Mouse (Mus musculus) MN1 (cell line): ENCODE data around the gene Tmem94.
A peak's percentile ranks its signal among the peaks of the same experiment; 100 is the strongest.

ENCODE experiments used
- DNase-seq: peaks from one replicate; pipeline ENCODE4 v3.0.0-alpha.2; 2016; ENCODE audit warnings: low spot score

Tmem94 gene

DNA sequence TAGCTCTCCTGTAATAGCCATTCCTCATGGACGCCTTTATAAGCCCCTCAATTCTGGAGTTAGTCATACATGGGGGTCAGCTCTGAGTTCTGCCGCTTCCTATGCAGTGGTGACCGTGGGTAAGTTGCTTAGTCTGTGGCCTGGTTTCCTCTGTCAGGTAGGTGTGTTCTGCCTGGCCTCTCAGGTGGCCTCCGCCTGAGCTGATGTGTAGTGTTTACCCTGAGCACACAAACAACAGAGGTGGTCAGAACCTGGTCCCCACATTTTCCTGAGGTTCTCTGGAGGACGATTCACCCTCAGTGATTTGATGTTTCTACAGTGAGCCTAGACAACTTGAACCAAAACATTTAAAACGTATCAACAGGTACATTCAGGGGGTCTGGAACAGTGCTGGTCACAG is 66.8 kb downstream of the Tmem94 start:
- DNase-seq: no peak

DNA sequence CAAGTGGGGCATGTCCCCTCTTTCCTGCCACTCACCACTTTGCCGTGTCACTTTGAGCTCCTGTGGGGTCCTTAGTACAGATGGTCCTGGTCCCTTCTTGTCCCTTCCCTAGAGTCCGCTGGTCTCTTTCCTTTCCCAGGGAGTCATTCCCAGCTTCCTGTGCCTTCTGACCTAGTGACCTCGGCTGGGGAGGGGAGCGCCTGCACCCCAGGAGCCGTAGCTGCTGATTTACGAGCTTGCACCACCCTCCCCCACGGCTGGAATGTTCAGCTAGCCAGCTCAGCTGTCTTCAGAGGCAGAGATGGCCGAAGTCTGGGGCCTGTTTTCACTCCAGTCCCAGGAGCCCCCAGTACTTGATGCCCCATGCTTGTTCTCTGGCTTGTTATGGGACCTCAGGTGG is 67.3 kb downstream of the Tmem94 start:
- no peak for DNase-seq

DNA sequence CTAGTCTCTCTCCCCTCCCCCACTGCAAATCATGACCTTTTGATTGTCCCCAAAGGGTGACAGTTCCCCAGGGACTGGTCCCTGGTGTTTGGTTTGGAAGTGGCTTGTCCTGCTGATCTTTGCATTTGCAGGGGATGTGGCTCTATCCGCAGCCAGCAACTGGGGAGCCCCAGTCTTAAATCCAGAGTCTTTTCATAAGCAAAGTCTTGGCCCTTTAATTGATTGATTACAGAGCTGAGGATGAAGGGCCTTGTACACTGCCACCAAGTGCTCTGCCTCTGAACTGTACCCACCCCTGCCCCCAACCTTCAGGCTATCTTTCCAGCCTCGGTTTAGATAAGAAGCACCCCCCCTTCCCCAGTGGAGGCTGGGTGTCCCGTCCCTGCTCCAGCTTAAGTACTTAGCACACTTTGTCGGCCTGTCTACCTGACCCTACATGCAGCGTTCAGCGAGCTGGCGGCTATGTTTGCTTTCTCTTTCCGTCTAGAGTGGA is 67.8 kb downstream of the Tmem94 start:
- DNase-seq: no peak

DNA sequence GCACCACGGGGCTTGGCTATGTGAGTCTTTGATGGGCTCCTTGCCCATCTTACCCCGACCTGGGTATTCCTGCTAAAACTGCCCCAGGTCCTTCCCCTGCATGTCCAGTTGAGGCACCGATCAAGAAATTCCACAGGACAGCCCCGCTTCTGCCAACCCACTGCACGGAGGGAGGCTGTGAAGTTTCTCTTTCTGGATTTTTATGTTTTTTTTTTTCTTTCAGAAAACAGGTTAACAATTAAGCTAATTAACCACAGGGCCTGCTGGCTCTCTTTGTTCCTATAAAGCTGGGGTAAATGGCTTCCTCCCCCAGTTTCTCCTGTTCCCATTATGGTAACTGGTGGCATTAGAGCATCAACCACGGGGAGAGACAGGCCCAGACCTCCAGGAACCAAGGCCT is 68.8 kb downstream of the Tmem94 start:
- no peak for DNase-seq

DNA sequence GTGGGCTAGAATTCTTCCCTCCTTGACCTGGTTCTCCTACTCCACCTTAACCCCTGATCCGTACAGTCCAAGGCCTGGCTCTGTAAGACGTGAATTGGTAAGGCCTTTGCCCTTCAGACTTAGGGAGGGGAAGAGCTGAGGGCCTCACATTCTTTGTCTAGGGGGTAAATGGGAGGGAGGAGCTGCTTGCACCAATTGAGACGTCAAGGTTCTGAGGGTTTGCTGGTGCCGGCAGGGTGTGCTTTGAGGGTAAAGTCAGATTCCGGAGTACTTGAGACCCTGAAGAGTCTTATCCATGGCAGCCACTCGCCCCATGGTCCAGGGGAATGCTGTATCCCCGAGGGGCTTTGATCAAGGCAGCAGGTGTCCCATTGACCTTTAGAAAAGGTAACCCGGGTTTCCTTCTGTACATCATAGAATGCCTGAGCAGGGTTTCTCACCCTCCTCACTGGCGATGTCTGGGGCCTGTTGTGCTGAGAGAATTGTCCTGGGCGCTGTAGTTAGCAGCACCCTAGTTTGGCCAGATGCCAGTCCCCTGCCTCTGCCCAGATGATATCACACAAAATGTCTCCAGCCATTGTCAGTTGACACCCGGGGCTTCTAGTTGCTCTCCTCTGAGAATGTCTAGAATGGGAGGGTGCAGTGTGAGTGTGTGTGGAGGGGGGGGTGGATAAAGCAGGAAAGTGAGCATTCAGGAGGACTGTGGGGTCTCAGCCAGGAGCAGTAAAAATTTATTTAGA is 71.6 kb downstream of the Tmem94 start:
- peak; percentile 43 for DNase-seq

DNA sequence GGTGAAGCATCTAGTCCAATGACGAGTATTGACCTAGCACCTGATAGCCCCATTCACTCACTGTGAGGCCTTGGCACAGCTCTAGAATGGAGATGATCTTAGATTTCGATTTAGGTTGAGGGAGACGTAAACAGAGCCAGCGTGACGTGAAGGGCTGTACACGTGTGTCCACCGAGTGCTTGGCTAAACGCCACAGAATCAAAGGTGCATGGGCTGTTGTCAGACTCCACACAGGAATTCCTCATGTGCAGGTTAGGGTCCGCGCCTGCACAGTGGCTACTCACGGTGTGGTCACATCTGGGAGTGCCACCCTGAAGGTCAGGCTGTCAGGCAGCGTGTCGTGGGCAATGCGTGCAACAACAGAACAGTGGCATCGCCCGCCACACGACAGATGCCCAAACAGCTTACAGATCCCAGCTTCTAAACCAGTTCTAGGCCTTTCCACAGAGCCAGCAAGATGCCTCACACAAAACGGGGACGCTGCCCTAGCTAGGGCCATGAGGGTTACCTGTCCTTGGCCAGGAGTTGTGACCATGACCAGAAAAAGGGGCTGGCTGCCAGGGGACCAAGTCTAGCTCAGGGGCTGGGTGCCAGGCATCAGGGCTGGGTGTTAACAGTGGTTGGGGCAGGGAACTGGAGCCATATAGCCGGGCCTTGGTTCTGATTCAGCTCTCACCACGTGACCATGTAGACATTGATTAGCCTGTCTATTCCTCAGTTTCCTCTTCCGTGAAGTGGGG is 72.5 kb downstream of the Tmem94 start:
- DNase-seq: no peak

DNA sequence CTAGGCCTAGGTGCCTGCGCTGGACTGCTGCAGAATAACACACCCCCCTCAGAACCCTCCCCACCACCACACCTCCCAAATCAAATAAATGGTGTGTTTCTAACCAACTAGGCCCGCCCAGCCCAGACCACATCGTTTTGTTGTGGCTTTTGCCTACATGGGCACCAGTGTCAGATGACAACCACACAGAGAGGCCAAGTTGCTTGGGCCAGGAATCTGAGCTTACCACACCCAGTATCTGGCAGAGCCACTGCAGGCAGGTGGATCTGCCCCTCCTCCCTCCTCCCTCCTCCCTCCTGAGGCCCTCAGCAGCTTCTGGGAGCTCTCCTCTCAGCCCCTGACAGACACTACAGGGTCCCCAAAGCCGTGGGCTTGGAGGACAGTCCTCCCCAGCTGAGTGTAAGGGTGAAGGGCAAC is 73.7 kb downstream of the Tmem94 start:
- DNase-seq: no peak

DNA sequence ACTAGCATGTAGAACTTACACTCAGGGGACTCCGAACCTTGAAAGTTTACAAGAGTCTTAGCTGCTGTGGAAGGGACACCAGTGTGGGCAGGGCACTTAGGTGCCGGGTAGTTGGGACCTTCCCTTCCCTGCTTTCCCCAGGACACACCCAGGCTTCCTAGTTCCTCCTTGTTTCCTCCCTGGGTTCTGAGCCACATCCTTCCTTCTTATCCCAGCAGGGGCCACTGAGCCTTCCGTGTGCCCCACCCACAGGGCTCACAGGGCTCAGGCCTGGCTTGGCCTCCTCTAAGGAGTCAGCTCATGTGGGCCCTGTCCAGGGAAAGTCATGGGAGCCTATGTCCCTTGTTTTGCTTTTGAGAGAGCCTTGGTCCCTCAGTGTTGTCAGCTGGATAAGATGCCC is 74.5 kb downstream of the Tmem94 start:
- DNase-seq: no peak

DNA sequence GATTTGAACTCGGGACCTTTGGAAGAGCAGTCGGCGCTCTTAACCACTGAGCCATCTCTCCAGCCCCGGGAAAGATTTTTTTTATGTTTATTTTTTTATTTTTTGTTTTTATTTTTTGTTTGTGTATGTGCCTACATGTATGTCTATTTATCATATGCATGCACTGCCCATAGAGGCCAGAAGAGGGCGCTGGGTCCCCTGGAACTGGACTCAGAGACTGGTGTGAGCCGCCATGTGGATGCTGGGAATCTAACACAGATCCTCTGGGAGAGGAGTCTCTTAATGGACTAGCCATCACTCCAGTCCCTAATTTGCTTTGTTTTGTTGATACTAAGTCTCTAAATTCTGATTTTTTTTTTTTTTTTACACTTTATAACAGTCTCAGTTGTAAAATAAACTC is 75.8 kb downstream of the Tmem94 start:
- no peak for DNase-seq

DNA sequence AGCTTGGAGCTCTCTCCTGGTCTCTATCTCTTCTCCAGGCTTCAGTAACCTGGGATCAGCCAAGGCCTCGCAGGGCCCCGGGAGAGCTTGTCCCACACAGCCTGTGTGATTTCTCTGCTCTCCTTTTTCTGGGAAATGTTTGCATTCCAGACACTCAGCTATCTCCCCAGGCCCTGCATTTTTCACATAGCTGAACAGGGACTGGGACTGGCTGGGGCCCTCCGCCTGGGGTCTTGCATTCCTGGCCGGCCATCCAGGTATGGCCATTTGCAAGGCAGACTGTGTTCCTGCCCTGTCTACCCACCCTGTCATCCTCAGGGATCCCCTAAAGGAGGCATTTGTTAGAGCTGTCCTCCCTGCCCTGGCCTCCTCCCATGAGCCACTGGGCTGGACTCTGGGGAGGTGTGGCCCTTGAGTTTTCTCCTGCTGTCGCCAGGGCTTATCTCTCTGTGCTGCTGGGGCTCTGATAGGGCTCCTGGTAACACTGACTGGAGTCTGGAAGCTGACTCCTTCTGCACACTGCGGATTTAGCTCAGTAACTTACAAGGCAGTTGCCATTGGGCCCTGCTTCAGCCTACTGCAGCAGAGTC is 76.8 kb downstream of the Tmem94 start:
- no peak for DNase-seq

DNA sequence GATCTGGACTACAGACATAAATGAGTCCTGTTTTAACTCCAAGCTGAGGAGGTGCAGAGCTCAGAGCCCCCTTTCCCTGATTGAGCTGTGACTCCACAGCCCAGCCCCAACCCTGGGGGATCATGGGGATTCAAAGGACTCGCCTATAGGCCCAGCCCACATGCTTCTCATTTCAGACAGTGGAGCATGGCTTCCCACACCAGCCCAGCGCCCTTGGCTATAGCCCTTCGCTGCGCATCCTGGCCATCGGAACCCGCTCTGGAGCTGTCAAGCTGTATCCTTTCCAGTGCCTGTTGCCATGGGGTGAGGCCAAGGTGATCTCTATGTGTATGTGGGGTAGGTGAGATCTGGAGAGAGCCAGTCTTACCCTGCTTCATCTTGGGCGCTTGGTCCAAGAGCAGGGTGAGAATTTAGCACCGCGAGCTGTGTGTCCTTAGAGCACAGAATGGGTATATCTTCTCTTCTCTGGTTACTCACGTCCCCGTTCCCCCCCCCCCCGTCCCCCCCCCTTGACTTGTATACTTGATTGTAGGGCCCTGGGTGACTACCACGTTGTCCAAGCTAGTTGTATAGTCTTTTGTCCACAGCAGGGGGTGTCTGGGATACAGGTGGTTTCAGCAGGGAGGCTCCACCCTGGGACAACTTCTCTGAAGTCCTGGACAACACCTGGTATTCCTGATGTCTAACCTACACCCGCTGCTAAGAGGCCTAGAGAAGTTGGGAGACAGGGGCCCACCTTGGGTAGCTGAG is 78.1 kb downstream of the Tmem94 start:
- DNase-seq: no peak

DNA sequence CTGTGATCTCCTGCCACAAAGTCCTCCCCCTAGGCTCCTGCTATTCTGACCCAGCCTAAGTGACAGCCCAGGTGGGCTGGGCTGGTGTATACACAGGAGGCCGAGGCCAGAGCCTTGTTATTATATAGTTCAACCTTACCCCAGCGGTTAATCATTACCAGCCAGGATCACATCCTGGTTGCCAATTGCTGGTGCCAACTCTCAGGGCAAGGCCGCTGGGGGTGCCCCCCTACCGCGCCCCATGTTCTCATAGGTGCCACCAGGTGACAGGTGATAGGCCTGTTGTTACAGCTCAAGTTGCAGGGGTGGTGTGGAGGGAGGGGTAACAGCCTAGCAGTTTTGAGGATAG is 78.6 kb downstream of the Tmem94 start:
- DNase-seq: no peak

DNA sequence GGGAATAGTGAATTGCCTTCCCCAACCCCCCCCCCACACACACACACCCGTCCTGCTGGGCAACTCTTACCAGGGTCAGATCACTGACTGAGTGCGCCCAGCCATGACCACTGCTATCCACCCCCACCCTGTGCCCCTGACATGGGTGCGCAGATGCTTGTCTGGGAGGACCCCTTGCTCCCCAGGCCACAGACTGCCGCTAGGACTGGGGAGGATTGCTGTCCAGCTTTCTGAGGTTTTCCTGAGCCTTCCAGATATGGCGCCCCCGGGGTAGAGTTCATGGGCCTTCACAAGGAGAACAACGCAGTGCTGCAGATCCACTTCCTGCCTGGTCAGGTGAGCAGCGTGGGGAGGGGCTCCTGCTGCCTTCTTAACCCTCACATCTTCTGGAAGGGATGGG is 79.0 kb downstream of the Tmem94 start:
- DNase-seq: no peak

DNA sequence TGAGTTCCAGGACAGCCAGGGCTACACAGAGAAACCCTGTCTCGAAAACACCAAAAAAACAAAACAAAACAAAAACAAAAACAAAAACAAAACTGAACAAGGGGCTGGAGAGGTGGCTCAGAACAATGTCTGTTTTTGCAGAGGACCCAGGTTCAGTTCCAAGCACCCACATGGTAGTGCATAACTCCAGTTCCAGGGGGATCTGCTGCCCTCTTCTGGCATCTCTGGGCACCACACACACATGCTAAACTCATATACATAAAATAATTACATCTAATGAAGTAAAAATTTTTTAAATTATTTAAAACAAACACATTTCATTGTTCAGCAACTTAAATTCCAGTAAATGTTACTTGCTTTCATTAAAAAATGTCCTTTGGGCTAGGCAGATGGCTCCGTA is 80.6 kb downstream of the Tmem94 start:
- DNase-seq: no peak
